Mouse (Mus musculus): ENCODE measurements around the gene Olfr313. TPM values are rescaled to one million over a fixed set of nuclear protein-coding genes. Genes with fewer than 3 reads are reported as not detected.

Olfr313 gene
- polyA plus RNA-seq (2012; ENCODE audit: low replicate concordance), result not detected in 2 replicates

DNA sequence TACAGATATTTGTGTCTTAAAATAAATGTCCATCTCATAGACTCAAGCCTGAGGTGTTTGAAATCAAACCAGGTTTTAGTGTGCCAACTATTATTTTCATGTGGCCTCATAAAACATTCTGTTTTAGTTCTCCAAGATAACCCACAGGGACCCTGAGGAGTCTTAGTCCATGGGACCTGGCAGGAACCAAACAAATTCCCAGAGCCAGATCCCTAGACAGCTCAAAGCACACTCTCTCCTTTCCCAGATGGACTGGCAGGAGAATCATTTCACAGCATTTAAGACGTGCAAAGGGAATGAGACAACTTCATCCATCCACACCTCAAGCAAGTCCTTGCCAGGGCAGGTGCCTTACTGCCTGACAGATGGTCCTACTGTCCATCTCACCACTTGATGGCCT, at the start of gene Olfr313:
Olfr313 (plus strand) TSS at position 301 of the 400 bp plus-strand sequence.

DNA sequence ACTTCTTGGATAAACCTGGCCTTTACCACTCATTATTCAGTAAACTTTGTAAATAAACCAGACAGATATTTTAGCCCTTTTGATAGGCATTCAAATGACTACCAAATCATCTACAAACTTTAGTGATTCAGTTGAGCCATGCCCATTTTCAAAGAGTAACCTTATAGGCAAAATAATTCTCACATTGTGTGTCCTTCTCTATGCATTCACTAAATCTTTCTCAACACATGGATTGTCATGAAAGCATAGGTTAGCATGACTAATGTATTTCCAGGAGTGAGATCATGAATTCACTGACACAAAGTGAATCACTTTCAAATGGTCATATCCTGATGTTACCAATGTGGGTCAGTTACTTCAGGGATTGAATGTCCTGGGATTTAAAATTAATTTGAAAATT, 41.9 kb upstream of the Olfr313 start, which contains the start of gene Olfr315:
Olfr315 (plus strand) TSS at position 301 of the 400 bp plus-strand sequence.

DNA sequence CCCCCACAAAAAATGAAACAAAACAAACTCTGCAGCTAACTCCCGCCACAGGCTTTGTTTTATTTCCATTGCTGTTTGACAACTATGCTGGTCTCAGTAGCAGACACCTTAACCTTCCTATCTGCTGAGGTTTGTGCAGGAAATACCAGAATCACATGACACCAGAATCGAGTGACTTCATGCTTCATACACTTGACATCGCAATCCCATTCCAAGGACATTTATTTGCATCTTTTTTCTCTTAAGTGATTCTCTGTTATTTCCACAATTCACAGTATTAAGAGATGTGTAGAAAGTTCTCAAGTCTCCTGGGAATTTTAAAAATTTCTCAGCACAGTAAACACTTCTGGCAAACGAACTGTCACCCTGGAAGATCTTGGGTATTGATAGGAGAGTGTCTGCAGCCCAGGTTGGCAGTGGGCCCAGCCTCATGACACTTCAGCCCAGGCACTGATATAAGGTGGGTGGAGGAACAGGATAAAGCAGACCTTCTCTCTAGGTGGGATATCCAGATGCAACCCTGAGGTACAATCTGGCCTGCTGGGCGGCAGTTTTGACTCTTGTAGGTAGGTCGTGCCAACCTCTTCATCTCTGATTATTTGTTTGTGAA, 32.2 kb upstream of the Olfr313 start, which contains the start of gene Olfr314:
Olfr314 (plus strand) TSS at position 473 of the 610 bp plus-strand sequence.

DNA sequence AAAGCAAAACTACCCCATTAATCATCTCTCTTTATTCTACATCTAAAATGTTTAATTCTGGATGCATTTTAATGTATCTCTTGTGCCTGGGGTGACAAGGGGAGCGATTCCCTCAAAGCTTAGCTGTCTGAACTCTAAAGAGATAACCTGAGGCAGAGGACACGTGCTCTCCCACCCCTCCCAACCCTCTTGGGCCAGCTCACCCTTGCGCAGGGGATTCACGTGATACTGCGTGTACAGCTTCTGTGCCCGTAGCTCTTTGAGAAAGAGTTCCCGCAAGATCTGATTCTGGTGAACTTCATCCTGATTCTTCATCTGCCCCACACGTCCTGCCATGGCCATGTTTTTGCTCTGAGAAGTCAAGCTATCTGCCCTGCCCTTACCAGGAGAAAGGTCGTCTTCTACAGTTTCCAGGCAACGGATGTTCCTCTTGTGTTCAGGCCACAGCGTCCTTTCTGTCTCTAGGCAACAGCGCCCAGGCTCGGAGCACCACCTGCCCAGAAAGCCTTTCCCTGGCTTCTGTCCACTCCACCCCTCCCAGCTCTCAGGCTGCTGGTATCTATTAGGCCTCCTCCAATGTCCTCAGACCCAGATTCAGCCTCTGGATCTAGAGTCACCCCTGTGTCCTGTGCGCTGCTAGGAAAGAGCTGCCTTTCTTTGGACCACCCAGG, 13.1 kb upstream of the Olfr313 start, which contains the start of gene Fam183b:
Fam183b (minus strand) TSS at position 403 of the 671 bp plus-strand sequence.

DNA sequence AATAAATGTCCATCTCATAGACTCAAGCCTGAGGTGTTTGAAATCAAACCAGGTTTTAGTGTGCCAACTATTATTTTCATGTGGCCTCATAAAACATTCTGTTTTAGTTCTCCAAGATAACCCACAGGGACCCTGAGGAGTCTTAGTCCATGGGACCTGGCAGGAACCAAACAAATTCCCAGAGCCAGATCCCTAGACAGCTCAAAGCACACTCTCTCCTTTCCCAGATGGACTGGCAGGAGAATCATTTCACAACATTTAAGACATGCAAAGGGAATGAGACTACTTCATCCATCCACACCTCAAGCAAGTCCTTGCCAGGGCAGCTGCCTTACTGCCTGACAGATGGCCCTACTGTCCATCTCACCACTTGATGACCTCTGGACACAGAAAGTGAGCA, 14.1 kb downstream of the Olfr313 start, which contains the start of gene Olfr312:
Olfr312 (plus strand) TSS at position 301 of the 400 bp plus-strand sequence.

DNA sequence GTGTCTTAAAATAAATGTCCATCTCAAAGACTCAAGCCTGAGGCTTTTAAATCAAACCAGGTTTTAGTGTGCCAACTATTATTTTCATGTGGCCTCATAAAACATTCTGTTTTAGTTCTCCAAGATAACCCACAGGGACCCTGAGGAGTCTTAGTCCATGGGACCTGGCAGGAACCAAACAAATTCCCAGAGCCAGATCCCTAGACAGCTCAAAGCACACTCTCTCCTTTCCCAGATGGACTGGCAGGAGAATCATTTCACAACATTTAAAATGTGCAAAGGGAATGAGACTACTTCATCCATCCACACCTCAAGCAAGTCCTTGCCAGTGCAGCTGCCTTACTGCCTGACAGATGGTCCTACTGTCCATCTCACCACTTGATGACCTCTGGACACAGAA, 24.2 kb downstream of the Olfr313 start, which contains the start of gene Olfr311:
Olfr311 (plus strand) TSS at position 301 of the 400 bp plus-strand sequence.

DNA sequence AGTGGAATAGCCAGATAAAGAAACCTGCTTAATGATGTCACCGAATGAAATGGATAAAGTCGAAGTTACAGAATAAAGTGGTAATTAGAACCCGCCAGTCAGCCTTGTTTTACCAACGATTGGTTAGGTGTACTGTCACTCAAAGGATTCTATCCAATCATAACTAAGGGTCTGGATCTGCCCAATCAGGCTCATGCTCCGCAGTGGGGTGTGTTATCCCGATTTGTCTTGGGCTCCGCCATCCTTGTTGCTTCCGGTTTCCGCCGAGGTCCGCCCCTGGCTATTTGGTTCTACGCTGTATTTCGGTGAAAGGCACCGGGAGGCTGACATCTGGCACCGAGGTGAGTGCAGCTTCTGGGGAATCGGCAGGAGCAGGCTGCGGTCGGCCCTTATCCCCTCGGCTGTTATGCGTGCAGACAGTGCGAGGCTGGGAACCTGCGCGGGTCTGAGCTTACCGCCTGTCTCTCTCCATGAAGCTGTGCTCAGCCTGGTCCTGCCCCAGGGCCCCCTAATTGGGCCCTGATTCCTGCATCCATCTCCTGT, 32.2 kb downstream of the Olfr313 start, which contains the start of gene Gm12258:
Gm12258 (plus strand) TSS at position 240 of the 543 bp plus-strand sequence.

DNA sequence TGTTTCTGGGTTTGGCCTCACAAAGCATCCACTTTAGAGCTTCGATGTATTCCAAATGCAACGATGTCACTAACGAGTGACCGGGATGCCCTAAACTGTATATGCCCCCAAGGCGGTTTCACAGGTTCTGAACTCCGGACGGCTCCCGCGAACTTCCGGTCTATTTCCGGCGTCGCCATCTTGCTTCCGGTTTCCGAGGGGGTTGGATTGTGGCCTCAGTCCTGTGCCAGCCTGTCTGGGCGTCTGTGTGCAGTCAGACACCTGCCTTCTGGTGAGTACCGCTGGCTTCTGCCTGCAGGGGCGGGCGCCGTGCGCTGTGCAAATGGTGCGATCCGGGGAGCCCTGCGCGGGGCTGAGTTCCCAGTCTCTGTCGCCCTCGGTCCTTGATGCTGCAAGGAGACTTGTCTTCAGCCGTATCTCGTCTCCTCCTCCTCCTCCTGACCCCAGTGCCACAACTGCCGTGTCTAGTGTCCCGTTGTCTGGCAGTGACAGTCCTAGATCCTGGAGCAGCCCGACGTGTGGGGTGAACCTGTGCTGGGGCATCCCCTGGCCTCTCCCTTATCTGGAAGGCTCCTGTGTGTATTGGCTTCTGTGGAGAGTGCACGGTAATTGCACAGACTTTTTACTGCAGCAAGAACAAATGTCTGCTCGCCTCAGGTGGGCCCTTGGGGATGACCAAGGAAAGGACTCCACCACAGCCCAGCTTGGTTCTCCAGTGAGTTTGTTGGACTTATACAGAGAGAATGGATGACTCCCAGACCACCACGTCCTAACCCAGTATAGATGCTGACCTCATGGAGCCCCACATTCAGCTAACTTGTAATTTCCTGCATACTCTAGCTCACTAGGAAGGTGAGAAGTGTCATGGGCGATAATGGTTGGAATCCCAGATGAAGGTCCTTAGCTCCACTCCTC, 52.5 kb downstream of the Olfr313 start, which contains the start of gene 2810021J22Rik:
2810021J22Rik (plus strand) TSS at position 178 of the 915 bp plus-strand sequence.

Other genes with a start within 250 kb of the Olfr313 start
- gene Olfr224, start 244.4 kb upstream of the Olfr313 start, polyA plus RNA-seq (2012; ENCODE audit: low replicate concordance), result not detected in 2 replicates
- gene Olfr325, start 237.3 kb upstream of the Olfr313 start, polyA plus RNA-seq (2012; ENCODE audit: low replicate concordance), result not detected in 2 replicates
- not detected in 2 replicates for gene Olfr324, start 219.9 kb upstream of the Olfr313 start, polyA plus RNA-seq (2012; ENCODE audit: low replicate concordance)
- not detected in 2 replicates for gene 2210407C18Rik, start 198.9 kb upstream of the Olfr313 start, polyA plus RNA-seq (2012; ENCODE audit: low replicate concordance)
- gene Olfr323, start 184.5 kb upstream of the Olfr313 start, polyA plus RNA-seq (2012; ENCODE audit: low replicate concordance), result 0.18 TPM in 1 of 2 replicates, not detected in the other
- gene Trim58, start 174.5 kb upstream of the Olfr313 start, polyA plus RNA-seq (2012; ENCODE audit: low replicate concordance), result 0.15 and 5.6 TPM in 2 replicates
- 0.03 TPM in 1 of 2 replicates, not detected in the other for gene Olfr322, start 156.2 kb upstream of the Olfr313 start, polyA plus RNA-seq (2012; ENCODE audit: low replicate concordance)
- not detected in 2 replicates for gene Olfr320, start 133.9 kb upstream of the Olfr313 start, polyA plus RNA-seq (2012; ENCODE audit: low replicate concordance)
- gene Olfr319, start 115.8 kb upstream of the Olfr313 start, polyA plus RNA-seq (2012; ENCODE audit: low replicate concordance), result not detected in 2 replicates
- gene Olfr318, start 91.0 kb upstream of the Olfr313 start, polyA plus RNA-seq (2012; ENCODE audit: low replicate concordance), result not detected in 2 replicates
- not detected in 2 replicates for gene Olfr317, start 75.8 kb upstream of the Olfr313 start, polyA plus RNA-seq (2012; ENCODE audit: low replicate concordance)
- gene Olfr316, start 62.3 kb upstream of the Olfr313 start, polyA plus RNA-seq (2012; ENCODE audit: low replicate concordance), result 0.12 TPM in 1 of 2 replicates, not detected in the other
- not detected in 2 replicates for gene Olfr315, start 41.8 kb upstream of the Olfr313 start, polyA plus RNA-seq (2012; ENCODE audit: low replicate concordance)
- gene Olfr314, start 32.0 kb upstream of the Olfr313 start, polyA plus RNA-seq (2012; ENCODE audit: low replicate concordance), result not detected in 2 replicates
- not detected in 2 replicates for gene Fam183b, start 13.0 kb upstream of the Olfr313 start, polyA plus RNA-seq (2012; ENCODE audit: low replicate concordance)
- gene Olfr312, start 14.2 kb downstream of the Olfr313 start, polyA plus RNA-seq (2012; ENCODE audit: low replicate concordance), result not detected in 2 replicates
- not detected in 2 replicates for gene Olfr311, start 24.3 kb downstream of the Olfr313 start, polyA plus RNA-seq (2012; ENCODE audit: low replicate concordance)
- gene Gm12258, start 32.2 kb downstream of the Olfr313 start, polyA plus RNA-seq (2012; ENCODE audit: low replicate concordance), result 0.66 and 2.4 TPM in 2 replicates
- gene 2810021J22Rik, start 52.2 kb downstream of the Olfr313 start, polyA plus RNA-seq (2012; ENCODE audit: low replicate concordance), result 0.34 and 0.92 TPM in 2 replicates
- 0.98 and 1.1 TPM in 2 replicates for gene Zfp39, start 89.2 kb downstream of the Olfr313 start, polyA plus RNA-seq (2012; ENCODE audit: low replicate concordance)
- 0.17 and 21.0 TPM in 2 replicates for gene Btnl10, start 102.9 kb downstream of the Olfr313 start, polyA plus RNA-seq (2012; ENCODE audit: low replicate concordance)
- gene Rnf187, start 123.9 kb downstream of the Olfr313 start, polyA plus RNA-seq (2012; ENCODE audit: low replicate concordance), result 234 and 380 TPM in 2 replicates
- gene Hist3h2ba, start 133.9 kb downstream of the Olfr313 start, polyA plus RNA-seq (2012; ENCODE audit: low replicate concordance), result 9.7 and 14.2 TPM in 2 replicates
- 23.0 TPM in 1 of 2 replicates, not detected in the other for gene Hist3h2a, start 139.7 kb downstream of the Olfr313 start, polyA plus RNA-seq (2012; ENCODE audit: low replicate concordance)
- gene Trim17, start 139.7 kb downstream of the Olfr313 start, polyA plus RNA-seq (2012; ENCODE audit: low replicate concordance), result 0.25 and 8.9 TPM in 2 replicates
- 82.2 and 147 TPM in 2 replicates for gene Trim11, start 163.1 kb downstream of the Olfr313 start, polyA plus RNA-seq (2012; ENCODE audit: low replicate concordance)